Mouse (Mus musculus) ES-E14 (cell line): ENCODE results near the gene Rad51b. TPM values are rescaled to one million over a fixed set of nuclear protein-coding genes. Genes with fewer than 3 reads are reported as not detected.

ENCODE experiments used
- DNase-seq: peaks from one replicate; pipeline ENCODE4 v3.0.0-alpha.2; 2013; ENCODE audit warnings: low read depth, low spot score
- H3K27ac ChIP-seq: 2 replicates; pipeline ENCODE4 v1.5.1; 2012; ENCODE audit warnings: low read depth, mild to moderate bottlenecking, low read length, moderate library complexity, mixed read lengths; ENCODE audit not compliant: poor library complexity, insufficient read depth, severe bottlenecking
- H3K36me3 ChIP-seq: 2 replicates; pipeline ENCODE4 v1.6.1; 2012; ENCODE audit warnings: mild to moderate bottlenecking, low read length, moderate library complexity, mixed read lengths; ENCODE audit not compliant: control insufficient read depth, poor library complexity, insufficient read depth, severe bottlenecking
- H3K4me1 ChIP-seq, 2 experiments: fragments of 150-350 bp in 1 of 2; sonication (generic) in 1 of 2; 2 replicates each; pipeline ENCODE4 v1.6.1; 2012; ENCODE audit warnings: low read length in 2 of 2, mild to moderate bottlenecking in 1 of 2, mixed read lengths in 1 of 2; ENCODE audit not compliant: control insufficient read depth in 2 of 2, insufficient read depth in 2 of 2, poor library complexity in 1 of 2
- H3K4me3 ChIP-seq, 2 experiments: fragments of 150-350 bp in 1 of 2; sonication (generic) in 1 of 2; 2 replicates each; pipeline ENCODE4 v1.5.1; 2012; ENCODE audit warnings: low read length in 2 of 2, low read depth in 1 of 2, mild to moderate bottlenecking in 1 of 2, mixed read lengths in 1 of 2; ENCODE audit not compliant: insufficient read depth in 1 of 2, poor library complexity in 1 of 2, severe bottlenecking in 1 of 2
- H3K9ac ChIP-seq: 2 replicates; pipeline ENCODE4 v1.6.1; 2012; ENCODE audit warnings: low read depth, mild to moderate bottlenecking, low read length, mixed read lengths; ENCODE audit not compliant: poor library complexity, insufficient read depth, severe bottlenecking
- H3K9me3 ChIP-seq: fragments of 150-350 bp; sonication (generic); 2 replicates; pipeline ENCODE4 v1.6.1; 2012; ENCODE audit warnings: low read depth, mild to moderate bottlenecking, low read length; ENCODE audit not compliant: control insufficient read depth, insufficient read depth
- CHD2 ChIP-seq: IDR thresholded peaks from 2 replicates; pipeline ENCODE4 v1.6.1; 2014; ENCODE audit warnings: mild to moderate bottlenecking, low read depth, low read length, inconsistent platforms
- HCFC1 ChIP-seq: IDR thresholded peaks from 2 replicates; pipeline ENCODE4 v1.6.1; 2012; ENCODE audit warnings: low read length, inconsistent platforms, borderline replicate concordance; ENCODE audit not compliant: insufficient read depth
- MAFK ChIP-seq: IDR thresholded peaks from 2 replicates; pipeline ENCODE4 v1.6.1; 2014; ENCODE audit warnings: mild to moderate bottlenecking, low read depth, low read length, inconsistent platforms; ENCODE audit not compliant: insufficient read depth
- ZC3H11A ChIP-seq: IDR thresholded peaks from 2 replicates; pipeline ENCODE4 v1.6.1; 2012; ENCODE audit warnings: low read depth, mild to moderate bottlenecking, inconsistent platforms, low read length, borderline replicate concordance
- ZNF384 ChIP-seq: IDR thresholded peaks from 2 replicates; pipeline ENCODE4 v1.6.1; 2012; ENCODE audit warnings: low read depth, low read length, inconsistent platforms
- in situ Hi-C, 2 experiments: fragments of 600-800 bp; cut with MboI; formaldehyde crosslinking; loops; one replicate each; pipeline ENCODE4 v1.15.1; 2025; ENCODE audit warnings: low sequenced_read_pairs in 2 of 2, inconsistent platforms in 1 of 2; ENCODE audit not compliant: unreplicated experiment in 2 of 2
- total RNA-seq: library from RNA; depleted of rRNA; stranded (reverse); fragments of 300-350 nt; gene quantifications from 2 replicates; pipeline ENCODE4 v1.2.3, GENCODE M21; 2012

Gene Rad51b
- total RNA-seq, 1 experiment = 6.7 TPM

DNA sequence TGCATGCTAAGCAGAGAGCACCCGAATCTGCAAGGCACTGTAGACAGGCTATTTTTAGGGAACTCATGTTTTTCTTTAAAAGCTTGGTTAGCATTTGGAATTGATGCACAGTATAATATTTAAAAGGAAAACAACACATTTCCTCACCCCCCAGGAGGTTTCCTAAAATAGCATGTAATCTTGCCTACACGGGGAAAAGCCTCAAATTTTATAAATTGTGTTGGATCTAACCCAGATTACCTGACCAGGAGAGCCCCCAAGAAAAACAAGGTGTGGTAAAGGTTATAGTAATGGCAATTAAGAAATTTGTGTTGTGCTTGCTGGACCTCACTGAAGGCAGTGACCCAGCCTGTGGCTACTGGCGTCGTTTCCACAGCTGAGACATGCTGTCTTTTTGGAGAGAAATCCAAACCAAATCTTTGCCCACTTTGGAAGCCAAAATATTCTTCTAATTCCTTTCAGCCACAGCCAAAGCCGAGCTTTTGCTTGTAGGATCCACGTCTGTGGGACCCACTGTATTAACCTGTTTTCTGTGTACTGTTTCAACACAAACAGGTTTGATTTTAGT, 282.0 kb downstream of the Rad51b start:
- H3K36me3 ChIP-seq = no peaks in the 10 kb centered on the region; the same call in 1 of the 2 replicates
- no peak overlapping the region for H3K4me3 ChIP-seq
- TF ChIP-seq ZNF384 = no peak
- TF ChIP-seq CHD2 = no peak
- no peak for TF ChIP-seq ZC3H11A
- no peak for TF ChIP-seq MAFK
- TF ChIP-seq HCFC1 = no peak

GRCm38 (mm10) chr12:79579837-79580236, 282.8 kb downstream of the Rad51b start:
- Histone ChIP-seq H3K9ac (no peak overlapping the region), H3K36me3 (no peaks in the 10 kb centered on the region; the same call in 1 of the 2 replicates), H3K27ac (no peak overlapping the region), H3K4me3 (no peak overlapping the region), H3K4me1 (no peaks in the 10 kb centered on the region), H3K9me3 (no peaks in the 10 kb centered on the region)
- no peak for TF ChIP-seq ZNF384
- no peak for TF ChIP-seq MAFK
- no peak for TF ChIP-seq ZC3H11A
- TF ChIP-seq HCFC1 = no peak
- no peak for TF ChIP-seq CHD2
- DNase-seq = no peak
- in situ Hi-C loops = no loop called here

More for the DNA sequence above, 282.0 kb downstream of the Rad51b start:
- no peak for DNase-seq
- no peak overlapping the region for H3K9ac ChIP-seq
- H3K9me3 ChIP-seq = no peaks in the 10 kb centered on the region
- no peak overlapping the region for H3K27ac ChIP-seq
- H3K4me1 ChIP-seq = no peaks in the 10 kb centered on the region
- in situ Hi-C loops = no loop called here

GRCm38 (mm10) chr12:79584556-79585307, 287.6 kb downstream of the Rad51b start:
- in situ Hi-C loops = no loop called here
- no peak for DNase-seq
- no peaks in the 10 kb centered on the region for H3K4me1 ChIP-seq
- TF ChIP-seq CHD2 = no peak
- no peak for TF ChIP-seq ZNF384
- no peak for TF ChIP-seq ZC3H11A
- no peaks in the 10 kb centered on the region for H3K36me3 ChIP-seq
- H3K27ac ChIP-seq = no peak overlapping the region
- H3K9me3 ChIP-seq = no peaks in the 10 kb centered on the region
- no peak overlapping the region for H3K9ac ChIP-seq
- no peak overlapping the region for H3K4me3 ChIP-seq

- Histone ChIP-seq H3K9ac (no peak overlapping the region), H3K4me3 (no peak overlapping the region), H3K36me3 (no peaks in the 10 kb centered on the region), H3K9me3 (no peaks in the 10 kb centered on the region), H3K27ac (no peak overlapping the region), H3K4me1 (no peaks in the 10 kb centered on the region)
- in situ Hi-C loops = no loop called here
- TF ChIP-seq ZNF384 = no peak
- no peak for TF ChIP-seq HCFC1
- no peak for TF ChIP-seq MAFK
- TF ChIP-seq CHD2 = no peak
- TF ChIP-seq ZC3H11A = no peak
- no peak for DNase-seq
Observed at GRCm38 (mm10) chr12:79585336-79585735, 288.3 kb downstream of the Rad51b start.
